Mouse (Mus musculus): Measurements from ENCODE around the gene Slc29a1. TPM values are rescaled to one million over a fixed set of nuclear protein-coding genes. Genes with fewer than 3 reads are reported as not detected.
A peak's percentile ranks its signal among the peaks of the same experiment; 100 is the strongest.

Slc29a1 gene
- total RNA-seq, 2 experiments from 2014 or later: 21.7 to 28.0 TPM

GRCm38 (mm10) chr17:45554420-45554819, 45.0 kb downstream of the Slc29a1 start:
- DNase-seq (ENCODE audit: low spot score in 2 of 2): no peak

DNA sequence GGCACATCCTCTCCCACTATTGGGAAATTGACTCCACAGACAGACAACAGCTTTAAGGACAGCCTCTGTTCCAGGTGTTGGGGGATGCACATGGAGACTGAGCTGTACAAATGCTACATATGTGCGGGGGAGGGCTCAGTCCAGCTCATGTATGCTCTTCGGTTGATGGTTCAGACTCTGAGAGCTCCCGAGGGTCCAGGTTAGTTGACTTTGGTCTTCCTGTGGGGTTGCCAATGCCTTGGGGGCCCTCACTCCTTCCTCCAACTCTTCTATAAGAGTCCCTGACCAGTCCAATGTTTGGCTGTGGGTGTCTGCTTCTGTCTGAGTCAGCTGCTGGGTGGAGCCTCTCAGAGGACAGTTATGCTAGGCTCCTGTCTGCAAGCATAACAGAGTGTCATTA, 46.3 kb downstream of the Slc29a1 start:
- DNase-seq (ENCODE audit: low spot score in 2 of 2): no peak

GRCm38 (mm10) chr17:45551816-45552451, 47.5 kb downstream of the Slc29a1 start:
- DNase-seq (ENCODE audit: low spot score in 2 of 2): peak; percentile 82 to 85

- DNase-seq (ENCODE audit: low spot score in 2 of 2): no peak
Measured at GRCm38 (mm10) chr17:45551249-45551796, 48.1 kb downstream of the Slc29a1 start.

DNA sequence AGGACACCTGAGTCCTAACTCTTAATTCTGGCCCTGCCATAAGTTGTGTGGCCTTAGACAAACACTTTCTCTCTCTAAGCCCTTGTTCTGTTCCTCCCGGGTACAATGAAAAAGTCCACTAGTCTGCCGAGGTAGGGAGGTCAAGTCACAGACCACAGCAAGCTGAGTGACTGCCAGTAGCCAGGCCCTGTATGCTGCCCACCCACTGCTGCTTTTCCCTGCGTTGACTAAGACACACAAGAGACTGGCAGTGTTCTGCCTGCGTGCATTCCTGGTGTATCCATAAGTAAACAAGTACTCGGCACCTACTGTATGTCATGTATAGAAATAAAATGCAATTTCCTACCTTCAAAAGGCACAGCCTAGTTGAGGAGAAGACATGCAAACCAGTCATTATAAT, 49.2 kb downstream of the Slc29a1 start:
- no peak for DNase-seq (ENCODE audit: low spot score in 2 of 2)

GRCm38 (mm10) chr17:45549617-45550181, 49.7 kb downstream of the Slc29a1 start, which contains the start of gene Tmem151b:
Gene Tmem151b, minus strand, starts transcription at chr17:45549677.
- DNase-seq (ENCODE audit: low spot score in 2 of 2): peak; percentile 64 to 75

DNA sequence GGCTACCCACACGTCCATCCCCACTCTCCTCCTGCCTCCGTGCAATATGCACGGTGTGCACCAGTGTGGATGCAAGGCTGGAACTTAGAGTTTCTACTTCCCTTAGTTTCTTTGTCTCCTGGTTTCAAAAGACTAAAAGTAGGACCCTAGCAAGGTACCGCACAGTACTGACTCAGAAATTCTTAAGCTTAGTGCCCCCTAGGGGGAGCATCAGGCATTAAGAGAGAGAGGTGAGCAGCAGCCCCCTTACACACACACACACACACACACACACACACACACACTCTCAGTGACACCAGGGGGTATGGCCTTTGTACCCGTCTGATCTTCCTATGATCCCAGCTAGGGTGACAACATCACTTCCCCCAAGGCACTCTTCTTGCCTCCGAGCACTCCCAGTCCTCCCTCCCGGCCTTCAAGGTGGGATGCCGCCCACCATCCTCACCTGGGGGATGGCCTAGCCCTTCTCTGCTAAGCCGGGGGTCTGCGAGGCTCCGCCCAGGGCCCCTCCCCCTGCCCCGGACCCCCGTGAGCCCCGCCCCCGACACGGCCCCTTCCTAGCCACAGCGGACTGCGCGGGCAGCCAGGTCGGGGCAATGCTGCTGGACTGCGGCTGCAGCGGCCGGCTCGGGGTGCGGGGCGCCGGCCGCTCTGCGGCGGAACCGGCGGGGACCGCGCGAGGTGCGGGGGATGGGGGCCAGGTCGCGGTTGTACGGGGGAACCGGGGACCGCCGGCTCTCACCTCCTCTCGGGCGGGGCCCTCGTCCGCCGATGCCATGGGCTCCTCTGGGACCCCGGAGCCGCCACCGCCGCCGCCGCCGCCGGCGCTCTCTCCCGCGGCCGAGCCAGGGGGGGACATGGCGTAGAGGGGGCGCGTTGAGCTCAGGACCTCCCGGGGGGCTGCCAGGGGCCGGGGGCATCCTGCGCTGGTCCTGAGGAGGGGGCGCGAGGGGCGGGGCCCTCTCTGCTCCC, 50.6 kb downstream of the Slc29a1 start:
- DNase-seq (ENCODE audit: low spot score in 2 of 2): peak; percentile 67 to 68

DNA sequence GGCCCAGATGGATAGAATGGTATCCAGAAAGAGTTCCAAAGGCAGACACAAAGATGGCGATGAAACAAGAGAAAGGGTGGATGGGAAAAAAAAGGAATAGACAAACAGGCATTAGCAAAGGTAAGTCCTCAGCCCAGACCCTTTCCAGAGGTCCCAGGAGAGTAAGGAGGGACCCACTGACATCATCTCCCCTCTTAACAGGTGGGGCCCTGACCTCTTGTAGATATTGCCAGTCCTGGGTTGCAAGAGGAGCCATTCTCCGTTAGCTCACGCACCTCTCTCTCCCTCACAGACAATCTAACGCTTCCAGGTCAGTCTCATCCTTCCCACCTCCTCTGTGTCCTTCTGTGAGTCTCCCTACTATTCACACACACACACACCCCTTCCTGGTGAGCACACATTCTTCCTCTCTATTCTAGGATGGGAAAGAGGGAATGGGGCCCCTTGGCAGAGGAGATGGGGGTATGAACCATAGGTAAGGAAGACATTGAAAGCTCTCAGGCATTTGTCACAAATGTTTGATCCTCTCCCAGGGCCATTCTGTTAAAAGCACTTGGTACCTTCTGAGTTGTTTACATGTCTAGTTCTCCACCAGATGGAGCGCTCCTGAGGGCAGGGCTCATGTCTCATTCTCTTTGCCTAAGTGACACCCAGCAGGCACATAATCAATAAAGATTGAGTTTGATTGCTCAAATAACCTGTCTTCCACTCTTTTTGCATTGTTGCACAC, 51.8 kb downstream of the Slc29a1 start:
- no peak for DNase-seq (ENCODE audit: low spot score in 2 of 2)

- DNase-seq (ENCODE audit: low spot score in 2 of 2): no peak
Measured at GRCm38 (mm10) chr17:45546941-45547340, 52.5 kb downstream of the Slc29a1 start.

GRCm38 (mm10) chr17:45545278-45545961, 54.0 kb downstream of the Slc29a1 start:
- peak in 1 of 2 experiments; percentile 32 for DNase-seq (ENCODE audit: low spot score in 2 of 2)

DNA sequence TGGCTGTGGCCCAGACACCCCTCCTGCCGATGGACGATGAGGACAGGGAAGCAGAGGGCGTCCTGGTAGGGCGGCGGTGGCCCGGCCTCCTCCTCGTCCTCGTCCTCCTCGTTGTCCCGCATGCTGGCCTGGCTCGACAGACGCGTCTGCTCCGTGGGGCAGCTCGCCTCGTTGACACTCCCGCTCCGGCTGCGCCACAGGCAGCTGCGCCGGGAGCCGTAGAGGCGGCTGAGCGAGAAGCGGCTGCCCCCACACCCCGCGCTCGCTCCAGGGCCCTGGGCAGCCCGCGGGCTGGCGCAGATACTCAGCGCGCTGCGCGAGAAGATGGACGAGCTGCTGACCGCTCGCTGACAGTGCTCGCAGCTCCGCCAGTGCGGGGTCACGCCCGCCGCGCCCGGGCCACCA, 54.5 kb downstream of the Slc29a1 start:
- peak in 1 of 2 experiments; percentile 46 for DNase-seq (ENCODE audit: low spot score in 2 of 2)

DNA sequence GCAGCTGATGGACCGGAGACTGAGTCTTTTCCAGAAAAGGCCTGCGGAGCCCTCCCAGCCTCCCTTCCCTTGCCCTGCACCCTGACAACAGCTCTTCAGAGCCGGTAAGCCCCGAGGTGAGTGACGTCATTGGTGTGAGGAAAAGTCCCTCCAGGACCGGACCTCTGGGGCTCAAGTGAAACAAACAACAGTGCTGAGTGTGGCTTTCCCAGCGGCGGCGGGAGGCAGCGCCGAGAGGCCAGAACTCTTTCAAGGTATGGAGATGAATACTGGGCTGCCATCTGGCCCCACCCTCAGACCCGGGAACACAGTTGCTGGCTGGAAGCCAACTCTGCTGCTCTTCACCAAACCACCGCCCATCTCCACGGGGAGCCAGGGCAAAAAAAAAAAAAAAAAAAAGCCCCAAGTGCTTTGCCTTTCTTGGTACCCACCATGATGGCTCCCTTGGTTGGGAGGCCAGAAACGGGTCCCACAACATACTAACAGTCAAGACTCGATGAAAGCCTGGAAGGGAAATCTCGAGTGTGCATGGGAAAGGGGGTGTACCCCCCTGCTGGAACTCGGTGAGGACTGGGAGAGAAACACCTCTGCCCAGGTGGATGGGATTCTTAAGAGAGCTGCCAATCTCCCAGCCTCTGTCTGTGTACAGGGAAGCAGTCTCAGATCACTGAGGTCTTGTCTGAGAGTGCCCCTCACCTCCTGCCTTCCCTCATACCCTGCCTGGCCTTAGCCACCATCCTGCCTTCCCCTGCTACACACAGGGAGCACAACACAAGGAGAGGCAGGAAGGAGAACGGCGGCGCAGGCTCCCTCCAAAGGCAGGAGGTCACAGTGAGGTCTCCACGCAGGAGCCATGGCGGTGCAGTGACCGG, 55.2 kb downstream of the Slc29a1 start:
- DNase-seq (ENCODE audit: low spot score in 2 of 2): no peak

- DNase-seq (ENCODE audit: low spot score in 2 of 2): no peak
Measured at GRCm38 (mm10) chr17:45543115-45543514, 56.3 kb downstream of the Slc29a1 start.

GRCm38 (mm10) chr17:45542705-45543104, 56.7 kb downstream of the Slc29a1 start:
- DNase-seq (ENCODE audit: low spot score in 2 of 2): no peak

GRCm38 (mm10) chr17:45542129-45542528, 57.3 kb downstream of the Slc29a1 start:
- no peak for DNase-seq (ENCODE audit: low spot score in 2 of 2)

GRCm38 (mm10) chr17:45539664-45540063, 59.7 kb downstream of the Slc29a1 start:
- peak; percentile 54 to 59 for DNase-seq (ENCODE audit: low spot score in 2 of 2)

GRCm38 (mm10) chr17:45538394-45538793, 61.0 kb downstream of the Slc29a1 start:
- DNase-seq (ENCODE audit: low spot score in 2 of 2): no peak

DNA sequence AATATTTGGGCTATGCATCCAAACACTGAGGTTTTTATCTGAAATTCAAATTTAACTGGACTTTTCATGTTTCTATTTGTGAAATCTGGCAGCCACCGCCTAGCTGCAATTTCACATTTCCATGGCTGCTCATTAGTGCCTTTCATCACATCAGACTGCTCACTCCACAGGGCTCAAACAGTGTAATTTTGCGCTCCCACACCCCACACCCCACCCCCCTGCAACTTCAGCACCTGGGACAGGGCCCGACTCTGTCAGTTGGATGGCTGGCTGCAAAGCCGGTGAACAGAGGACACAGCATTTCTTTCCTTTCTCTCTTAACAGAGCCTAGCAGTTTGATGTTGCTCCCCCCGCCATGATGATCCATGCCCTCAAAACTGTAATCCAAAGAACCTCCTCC, 63.1 kb downstream of the Slc29a1 start:
- no peak for DNase-seq (ENCODE audit: low spot score in 2 of 2)
